Mouse (Mus musculus) heart, adult 2 months (tissue): ENCODE measurements at regions not wholly inside any gene's neighbourhood (a gene's known extent, or its start where the extent isn't known, plus 50 kb on each side); places are given as distances from the start of the nearest gene placed in this dataset.

ENCODE experiments used
- DNase-seq, 2 experiments: peaks; one replicate each; pipeline ENCODE4 v3.0.0; 2021
- H3K27ac ChIP-seq: fragments of 200-600 bp; 2 replicates; pipeline ENCODE4 v1.8.1; 2022
- H3K27me3 ChIP-seq: fragments of 200-500 bp; 2 replicates; pipeline ENCODE4 v1.6.1; 2012; ENCODE audit warnings: mild to moderate bottlenecking, low read length, inconsistent platforms, mixed read lengths; ENCODE audit not compliant: control insufficient read depth, insufficient read depth
- H3K36me3 ChIP-seq: fragments of 200-500 bp; 2 replicates; pipeline ENCODE4 v1.6.1; 2012; ENCODE audit warnings: low read length, inconsistent platforms; ENCODE audit not compliant: control insufficient read depth, insufficient read depth
- H3K4me1 ChIP-seq: fragments of 200-500 bp; 2 replicates; pipeline ENCODE4 v1.6.1; 2011; ENCODE audit warnings: low read length; ENCODE audit not compliant: control insufficient read depth, insufficient read depth
- H3K4me3 ChIP-seq: fragments of 200-600 bp; 2 replicates; pipeline ENCODE4 v1.8.1; 2022
- H3K79me2 ChIP-seq: fragments of 200-500 bp; replicated peaks from 2 replicates; pipeline ENCODE4 v1.6.1; 2012; ENCODE audit warnings: mild to moderate bottlenecking, inconsistent platforms, low read length, moderate library complexity, mixed read lengths; ENCODE audit not compliant: control insufficient read depth, insufficient read depth
- H3K9ac ChIP-seq: fragments of 200-500 bp; 2 replicates; pipeline ENCODE4 v1.6.1; 2012; ENCODE audit warnings: low read depth, mild to moderate bottlenecking, control low read depth, inconsistent platforms, low read length, mixed read lengths
- CTCF ChIP-seq: fragments of 200-600 bp; IDR thresholded peaks from 2 replicates; pipeline ENCODE4 v1.8.1; 2022; ENCODE audit warnings: antibody characterized with exemption, mild to moderate bottlenecking, moderate library complexity
- EP300 ChIP-seq: fragments of 200-500 bp; IDR thresholded peaks from 2 replicates; pipeline ENCODE4 v1.6.1; 2011; ENCODE audit warnings: low read depth, low read length, control low read depth; ENCODE audit not compliant: insufficient read depth
- POLR2A ChIP-seq: fragments of 200-500 bp; IDR thresholded peaks from 2 replicates; pipeline ENCODE4 v1.6.1; 2011; ENCODE audit warnings: mild to moderate bottlenecking, low read depth, low read length, control low read depth; ENCODE audit not compliant: insufficient read depth
- WGBS: fragments of 180-500 bp; shearing (Covaris S2); methylation state at CpG from one replicate; pipeline ENCODE4 v1.1.7; 2018; 5-methylcytosine and 5-hydroxymethylcytosine counted together
- intact Hi-C: fragments of 180-260 bp; cut with DNase I; formaldehyde crosslinking; loops from one replicate; pipeline ENCODE4 v1.15.1; 2025

- H3K36me3 ChIP-seq = no peaks in the 10 kb centered on the region
- no peak for TF ChIP-seq EP300
- TF ChIP-seq CTCF = no peak
- no peaks in the 10 kb centered on the region for H3K27me3 ChIP-seq
- no peak for DNase-seq
- H3K79me2 ChIP-seq = no peaks in the 10 kb centered on the region
- H3K9ac ChIP-seq = no peak overlapping the region
- no peak overlapping the region for H3K27ac ChIP-seq
- intact Hi-C loops = no loop called here
- H3K4me3 ChIP-seq = no peak overlapping the region
- no peaks in the 10 kb centered on the region for H3K4me1 ChIP-seq
- 84% methylated on average over 7 of the region's 7 CpGs for WGBS
These were observed 205.9 kb upstream of the Dynlrb2 start for GRCm38 (mm10) chr8:116298891-116299290.

DNA sequence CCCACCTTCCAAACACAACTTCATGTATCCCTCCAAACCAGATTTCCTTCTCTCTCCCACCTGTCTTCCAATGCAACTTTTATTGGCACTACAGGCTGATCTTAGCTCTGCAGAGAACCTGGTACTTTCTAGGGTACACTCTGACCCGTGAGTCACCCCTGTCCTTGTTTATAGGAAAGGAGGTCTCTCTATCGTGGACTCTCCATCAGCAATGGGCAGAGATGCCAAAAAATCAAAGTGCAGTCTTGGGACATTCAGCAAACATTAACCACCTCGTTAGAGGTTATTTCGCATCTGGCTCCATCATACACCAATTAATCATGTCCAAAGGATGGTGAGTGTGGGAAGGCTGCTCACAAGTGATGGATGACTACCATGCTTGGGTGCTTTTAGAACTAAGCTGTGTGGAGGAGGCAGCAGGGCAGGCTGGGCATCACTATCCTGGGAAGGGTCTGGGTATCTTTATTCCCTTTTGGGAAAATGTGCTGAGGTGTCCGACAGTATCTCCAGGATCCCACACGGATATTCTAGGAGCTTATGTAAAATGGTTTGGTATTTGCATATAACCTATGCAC is 214.0 kb upstream of the Dynlrb2 start:
- no peak for DNase-seq
- no peaks in the 10 kb centered on the region for H3K36me3 ChIP-seq
- H3K79me2 ChIP-seq = no peaks in the 10 kb centered on the region
- H3K27ac ChIP-seq = no peak overlapping the region
- intact Hi-C loops = no loop called here
- WGBS = 85% methylated on average over 6 of the region's 6 CpGs
- TF ChIP-seq POLR2A = no peak
- TF ChIP-seq EP300 = no peak
- TF ChIP-seq CTCF = no peak
- H3K9ac ChIP-seq = no peak overlapping the region
- no peaks in the 10 kb centered on the region for H3K4me1 ChIP-seq
- no peaks in the 10 kb centered on the region for H3K27me3 ChIP-seq
- H3K4me3 ChIP-seq = no peak overlapping the region

DNA sequence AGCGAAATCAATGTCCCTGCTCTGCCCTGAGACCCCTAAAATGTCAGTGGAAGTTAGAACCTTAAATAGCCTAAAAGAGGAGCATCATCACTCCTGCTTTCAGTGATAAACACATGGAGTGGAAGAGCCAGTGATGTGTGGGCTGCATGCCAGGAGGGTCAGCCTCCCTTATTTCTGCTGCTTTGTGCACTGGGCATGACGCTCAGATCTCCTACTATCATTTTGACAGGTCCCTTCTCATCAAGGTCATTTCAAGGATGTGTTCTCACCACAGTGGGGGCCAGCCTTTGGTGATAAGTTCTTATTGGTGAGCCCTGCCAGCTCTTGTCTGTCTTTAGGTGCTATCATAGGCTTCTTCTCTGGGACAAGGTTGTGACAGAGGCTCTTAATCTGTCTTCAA is 215.5 kb upstream of the Dynlrb2 start:
- Histone ChIP-seq H3K4me3 (no peak overlapping the region), H3K27ac (no peak overlapping the region), H3K27me3 (no peaks in the 10 kb centered on the region), H3K4me1 (no peaks in the 10 kb centered on the region), H3K79me2 (no peaks in the 10 kb centered on the region), H3K9ac (no peak overlapping the region), H3K36me3 (no peaks in the 10 kb centered on the region)
- intact Hi-C loops = no loop called here
- TF ChIP-seq POLR2A (no peak), CTCF (no peak), EP300 (no peak)
- DNase-seq = no peak
- WGBS = 60% methylated on average over 2 of the region's 2 CpGs

DNA sequence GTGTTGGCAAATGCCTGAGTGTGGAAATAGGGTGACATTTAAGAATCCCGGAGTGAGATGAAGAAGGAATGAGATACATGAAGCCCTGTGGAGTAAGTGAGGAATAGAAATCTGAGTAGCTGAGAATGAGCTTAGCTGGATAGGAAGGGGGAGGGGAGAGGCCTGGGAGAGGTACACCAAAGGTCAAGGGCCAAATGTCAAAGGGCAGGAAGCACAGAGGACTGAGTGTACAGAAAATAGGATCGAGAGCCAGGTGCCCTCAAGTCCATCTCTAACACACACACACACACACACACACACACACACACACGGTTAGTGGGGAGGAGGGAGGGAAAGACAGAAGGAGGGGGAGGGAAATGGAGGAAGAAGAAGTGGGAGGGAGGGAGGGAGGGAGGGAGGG is 220.8 kb upstream of the Dynlrb2 start:
- Histone ChIP-seq H3K27ac (no peak overlapping the region), H3K9ac (no peak overlapping the region), H3K36me3 (no peaks in the 10 kb centered on the region), H3K4me1 (no peaks in the 10 kb centered on the region), H3K27me3 (no peaks in the 10 kb centered on the region), H3K79me2 (no peaks in the 10 kb centered on the region), H3K4me3 (no peak overlapping the region)
- 48% methylated on average over 2 of the region's 3 CpGs for WGBS
- DNase-seq = no peak
- TF ChIP-seq EP300 (no peak), POLR2A (no peak), CTCF (no peak)
- intact Hi-C loops = no loop called here

DNA sequence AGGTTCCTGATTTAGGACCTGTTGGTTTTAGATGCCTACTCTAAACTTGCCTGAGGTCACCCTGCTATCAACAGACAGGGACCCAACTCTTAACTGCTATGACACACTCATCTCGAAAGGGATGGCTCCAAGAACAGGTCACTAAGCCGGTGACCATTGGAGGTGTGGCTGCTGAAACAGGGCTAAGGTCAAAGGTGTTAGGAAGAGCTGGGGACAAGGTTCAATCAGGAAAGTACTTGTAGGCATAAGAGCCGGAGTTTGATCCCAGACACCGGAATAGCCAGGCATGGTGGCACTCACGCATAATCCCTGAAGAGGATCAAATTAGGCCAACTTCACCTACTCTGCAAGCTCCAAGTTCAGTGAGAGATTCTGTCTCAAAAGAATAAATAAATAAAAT is 222.4 kb upstream of the Dynlrb2 start:
- Histone ChIP-seq H3K9ac (no peak overlapping the region), H3K27ac (no peak overlapping the region), H3K4me1 (no peaks in the 10 kb centered on the region), H3K4me3 (no peak overlapping the region), H3K79me2 (no peaks in the 10 kb centered on the region), H3K27me3 (no peaks in the 10 kb centered on the region), H3K36me3 (no peaks in the 10 kb centered on the region)
- intact Hi-C loops = no loop called here
- 88% methylated on average over 5 of the region's 5 CpGs for WGBS
- DNase-seq = no peak
- no peak for TF ChIP-seq EP300

DNA sequence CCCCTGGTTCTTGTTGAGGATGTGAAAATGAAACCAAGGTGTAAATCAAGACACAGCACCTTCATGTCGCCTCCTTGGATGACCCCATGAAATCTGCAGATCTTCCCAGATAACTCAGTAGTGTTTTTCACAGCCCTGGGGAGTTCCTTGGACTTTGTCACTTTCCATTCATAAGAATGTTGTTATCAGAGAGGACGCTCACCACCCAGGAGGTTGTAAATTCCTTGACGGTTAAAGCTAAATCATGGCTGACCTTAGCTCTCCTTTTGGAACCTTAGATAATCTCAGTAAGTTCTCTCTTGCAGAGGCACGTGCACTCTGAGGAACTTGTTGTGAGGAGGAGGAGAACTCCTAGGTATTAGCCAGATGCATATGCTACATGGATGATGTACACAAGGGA is 229.8 kb upstream of the Dynlrb2 start:
- WGBS = 53% methylated on average over 4 of the region's 4 CpGs
- Histone ChIP-seq H3K4me1 (no peaks in the 10 kb centered on the region), H3K27me3 (no peaks in the 10 kb centered on the region), H3K4me3 (no peak overlapping the region), H3K27ac (no peak overlapping the region), H3K9ac (no peak overlapping the region), H3K36me3 (no peaks in the 10 kb centered on the region), H3K79me2 (no peaks in the 10 kb centered on the region)
- no peak for TF ChIP-seq POLR2A
- intact Hi-C loops = no loop called here
- DNase-seq = no peak

DNA sequence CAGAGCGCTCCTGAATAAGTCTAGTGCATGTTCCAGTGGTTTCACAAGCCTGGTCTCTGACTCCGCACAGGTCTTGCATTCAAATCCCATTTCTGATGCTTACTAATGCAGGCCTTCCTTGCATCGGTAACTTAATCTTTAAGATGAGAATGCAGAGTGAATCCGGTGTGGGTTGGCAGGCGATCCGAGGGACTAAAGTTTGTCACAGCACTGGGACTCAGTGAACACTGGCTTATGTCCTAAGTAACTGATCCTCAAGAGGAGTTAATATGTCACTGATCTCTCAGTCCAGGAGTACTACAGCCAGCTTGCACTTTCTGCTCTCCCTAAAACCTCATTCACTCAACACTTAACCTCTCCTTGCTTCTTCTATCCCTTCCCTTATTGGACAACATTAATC is 233.5 kb upstream of the Dynlrb2 start:
- no peak overlapping the region for H3K9ac ChIP-seq
- intact Hi-C loops = no loop called here
- no peaks in the 10 kb centered on the region for H3K79me2 ChIP-seq
- no peaks in the 10 kb centered on the region for H3K4me1 ChIP-seq
- DNase-seq = no peak
- no peak overlapping the region for H3K27ac ChIP-seq
- no peak overlapping the region for H3K4me3 ChIP-seq
- WGBS = 91% methylated on average over 6 of the region's 6 CpGs
- H3K27me3 ChIP-seq = no peaks in the 10 kb centered on the region
- no peak for TF ChIP-seq POLR2A
- no peak for TF ChIP-seq EP300
- TF ChIP-seq CTCF = no peak
- no peaks in the 10 kb centered on the region for H3K36me3 ChIP-seq
